Mouse (Mus musculus): ENCODE measurements around the gene Ddx27. TPM values are rescaled to one million over a fixed set of nuclear protein-coding genes. Genes with fewer than 3 reads are reported as not detected.

Ddx27 gene
- polyA plus RNA-seq, 1 experiment from 2014 or later, result 31.2 TPM

GRCm38 (mm10) chr2:167056942-167057323, 41.9 kb downstream of the Ddx27 start:
- peaks cover 62% of the 10 kb centered on the region for H3K36me3 ChIP-seq (ENCODE audit: control insufficient read depth, insufficient read depth, low read length)

GRCm38 (mm10) chr2:167058201-167058600, 43.2 kb downstream of the Ddx27 start:
- ATAC-seq (ENCODE audit: low read depth) (no peak), DNase-seq (ENCODE audit: low spot score) (no peak)
- Histone ChIP-seq H3K9me3 (ENCODE audit: control insufficient read depth, low read length) (no peaks in the 10 kb centered on the region), H3K4me2 (ENCODE audit: low read depth, low read length) (no peak overlapping the region), H3K27me3 (replicated peaks; ENCODE audit: control insufficient read depth, insufficient read depth, low read length) (no peaks in the 10 kb centered on the region), H3K4me1 (ENCODE audit: control insufficient read depth, insufficient read depth, low read length) (peaks cover 16% of the 10 kb centered on the region), H3K36me3 (ENCODE audit: control insufficient read depth, insufficient read depth, low read length) (peaks cover 55% of the 10 kb centered on the region), H3K9ac (ENCODE audit: low read depth, low read length) (peak overlapping the region; percentile 0; the same call in 1 of the 2 replicates), H3K4me3 (ENCODE audit: low read depth, low read length) (no peak overlapping the region), H3K27ac (replicated peaks; ENCODE audit: low read depth, low read length) (no peak overlapping the region)
- 45% methylated on average over 3 of the region's 3 CpGs for WGBS

More at GRCm38 (mm10) chr2:167056942-167057323, 41.9 kb downstream of the Ddx27 start:
- no peak overlapping the region for H3K27ac ChIP-seq (replicated peaks; ENCODE audit: low read depth, low read length)
- ATAC-seq (ENCODE audit: low read depth) (no peak), DNase-seq (ENCODE audit: low spot score) (no peak)
- H3K4me1 ChIP-seq (ENCODE audit: control insufficient read depth, insufficient read depth, low read length), result peaks cover 16% of the 10 kb centered on the region
- no peak overlapping the region for H3K9ac ChIP-seq (ENCODE audit: low read depth, low read length)
- no peak overlapping the region for H3K4me3 ChIP-seq (ENCODE audit: low read depth, low read length)
- no peaks in the 10 kb centered on the region for H3K9me3 ChIP-seq (ENCODE audit: control insufficient read depth, low read length)
- H3K4me2 ChIP-seq (ENCODE audit: low read depth, low read length), result no peak overlapping the region
- H3K27me3 ChIP-seq (replicated peaks; ENCODE audit: control insufficient read depth, insufficient read depth, low read length), result no peaks in the 10 kb centered on the region
- 90% methylated on average over 5 of the region's 5 CpGs for WGBS

- H3K27me3 ChIP-seq (replicated peaks; ENCODE audit: control insufficient read depth, insufficient read depth, low read length), result no peaks in the 10 kb centered on the region
- peaks cover 56% of the 10 kb centered on the region for H3K36me3 ChIP-seq (ENCODE audit: control insufficient read depth, insufficient read depth, low read length)
- ATAC-seq (ENCODE audit: low read depth) (no peak), DNase-seq (ENCODE audit: low spot score) (no peak)
- no peak overlapping the region for H3K27ac ChIP-seq (replicated peaks; ENCODE audit: low read depth, low read length)
- 64% methylated on average over 3 of the region's 3 CpGs for WGBS
- H3K9ac ChIP-seq (ENCODE audit: low read depth, low read length), result no peak overlapping the region
- H3K4me1 ChIP-seq (ENCODE audit: control insufficient read depth, insufficient read depth, low read length), result peaks cover 16% of the 10 kb centered on the region
- H3K9me3 ChIP-seq (ENCODE audit: control insufficient read depth, low read length), result no peaks in the 10 kb centered on the region
- no peak overlapping the region for H3K4me2 ChIP-seq (ENCODE audit: low read depth, low read length)
- H3K4me3 ChIP-seq (ENCODE audit: low read depth, low read length), result no peak overlapping the region
Measured at GRCm38 (mm10) chr2:167058814-167059387, 43.9 kb downstream of the Ddx27 start.

GRCm38 (mm10) chr2:167059536-167059935, 44.5 kb downstream of the Ddx27 start:
- Histone ChIP-seq H3K4me3 (ENCODE audit: low read depth, low read length) (no peak overlapping the region), H3K27me3 (replicated peaks; ENCODE audit: control insufficient read depth, insufficient read depth, low read length) (no peaks in the 10 kb centered on the region), H3K27ac (replicated peaks; ENCODE audit: low read depth, low read length) (no peak overlapping the region), H3K4me1 (ENCODE audit: control insufficient read depth, insufficient read depth, low read length) (peaks cover 16% of the 10 kb centered on the region), H3K9ac (ENCODE audit: low read depth, low read length) (peak overlapping the region; percentile 89; the same call in 1 of the 2 replicates), H3K9me3 (ENCODE audit: control insufficient read depth, low read length) (no peaks in the 10 kb centered on the region), H3K36me3 (ENCODE audit: control insufficient read depth, insufficient read depth, low read length) (peaks cover 59% of the 10 kb centered on the region), H3K4me2 (ENCODE audit: low read depth, low read length) (no peak overlapping the region)
- DNase-seq (ENCODE audit: low spot score) (no peak), ATAC-seq (ENCODE audit: low read depth) (no peak)
- WGBS, result 54% methylated on average over 8 of the region's 8 CpGs

GRCm38 (mm10) chr2:167059960-167060359, 45.0 kb downstream of the Ddx27 start:
- WGBS, result 74% methylated on average over 12 of the region's 12 CpGs
- no peak for ATAC-seq (ENCODE audit: low read depth)

GRCm38 (mm10) chr2:167060360-167060759, 45.4 kb downstream of the Ddx27 start:
- ATAC-seq (ENCODE audit: low read depth), result no peak
- peaks cover 59% of the 10 kb centered on the region for H3K36me3 ChIP-seq (ENCODE audit: control insufficient read depth, insufficient read depth, low read length)
- 66% methylated on average over 3 of the region's 3 CpGs for WGBS
- no peak overlapping the region for H3K27ac ChIP-seq (replicated peaks; ENCODE audit: low read depth, low read length)
- H3K9me3 ChIP-seq (ENCODE audit: control insufficient read depth, low read length), result no peaks in the 10 kb centered on the region
- 0 out of 2 replicates have a peak overlapping the region, but pooled peaks have one; percentile 5 for H3K4me3 ChIP-seq (ENCODE audit: low read depth, low read length)
- H3K4me2 ChIP-seq (ENCODE audit: low read depth, low read length), result peak overlapping the region; percentile 69; the same call in 1 of the 2 replicates
- no peaks in the 10 kb centered on the region for H3K27me3 ChIP-seq (replicated peaks; ENCODE audit: control insufficient read depth, insufficient read depth, low read length)
- H3K4me1 ChIP-seq (ENCODE audit: control insufficient read depth, insufficient read depth, low read length), result peaks cover 16% of the 10 kb centered on the region
- no peak for DNase-seq (ENCODE audit: low spot score)
- peak overlapping the region; percentile 89 for H3K9ac ChIP-seq (ENCODE audit: low read depth, low read length)

More at GRCm38 (mm10) chr2:167059960-167060359, 45.0 kb downstream of the Ddx27 start:
- Histone ChIP-seq H3K27ac (replicated peaks; ENCODE audit: low read depth, low read length) (no peak overlapping the region), H3K9ac (ENCODE audit: low read depth, low read length) (peak overlapping the region; percentile 89; the same call in 1 of the 2 replicates), H3K36me3 (ENCODE audit: control insufficient read depth, insufficient read depth, low read length) (peaks cover 59% of the 10 kb centered on the region), H3K27me3 (replicated peaks; ENCODE audit: control insufficient read depth, insufficient read depth, low read length) (no peaks in the 10 kb centered on the region), H3K4me3 (ENCODE audit: low read depth, low read length) (no peak overlapping the region), H3K9me3 (ENCODE audit: control insufficient read depth, low read length) (no peaks in the 10 kb centered on the region), H3K4me1 (ENCODE audit: control insufficient read depth, insufficient read depth, low read length) (peaks cover 16% of the 10 kb centered on the region), H3K4me2 (ENCODE audit: low read depth, low read length) (no peak overlapping the region)
- no peak for DNase-seq (ENCODE audit: low spot score)

GRCm38 (mm10) chr2:167060761-167061160, 45.8 kb downstream of the Ddx27 start:
- ATAC-seq (ENCODE audit: low read depth), result no peak
- Histone ChIP-seq H3K9ac (ENCODE audit: low read depth, low read length) (peak overlapping the region; percentile 89), H3K4me2 (ENCODE audit: low read depth, low read length) (peak overlapping the region; percentile 69; the same call in 1 of the 2 replicates), H3K4me1 (ENCODE audit: control insufficient read depth, insufficient read depth, low read length) (peaks cover 16% of the 10 kb centered on the region), H3K27me3 (replicated peaks; ENCODE audit: control insufficient read depth, insufficient read depth, low read length) (no peaks in the 10 kb centered on the region), H3K9me3 (ENCODE audit: control insufficient read depth, low read length) (no peaks in the 10 kb centered on the region), H3K36me3 (ENCODE audit: control insufficient read depth, insufficient read depth, low read length) (peaks cover 59% of the 10 kb centered on the region), H3K27ac (replicated peaks; ENCODE audit: low read depth, low read length) (no peak overlapping the region), H3K4me3 (ENCODE audit: low read depth, low read length) (0 out of 2 replicates have a peak overlapping the region, but pooled peaks have one; percentile 5)
- DNase-seq (ENCODE audit: low spot score), result no peak

GRCm38 (mm10) chr2:167061381-167062034, 46.5 kb downstream of the Ddx27 start:
- WGBS, result 17% methylated on average over 11 of the region's 11 CpGs

More at GRCm38 (mm10) chr2:167061381-167062034, 46.5 kb downstream of the Ddx27 start:
- Histone ChIP-seq H3K9ac (ENCODE audit: low read depth, low read length) (peak overlapping the region; percentile 89), H3K27me3 (replicated peaks; ENCODE audit: control insufficient read depth, insufficient read depth, low read length) (no peaks in the 10 kb centered on the region), H3K27ac (replicated peaks; ENCODE audit: low read depth, low read length) (no peak overlapping the region), H3K9me3 (ENCODE audit: control insufficient read depth, low read length) (no peaks in the 10 kb centered on the region), H3K36me3 (ENCODE audit: control insufficient read depth, insufficient read depth, low read length) (peaks cover 57% of the 10 kb centered on the region), H3K4me2 (ENCODE audit: low read depth, low read length) (peak overlapping the region; percentile 69), H3K4me1 (ENCODE audit: control insufficient read depth, insufficient read depth, low read length) (peaks cover 16% of the 10 kb centered on the region), H3K4me3 (ENCODE audit: low read depth, low read length) (peak overlapping the region; percentile 67)
- no peak for ATAC-seq (ENCODE audit: low read depth)
- DNase-seq (ENCODE audit: low spot score), result no peak
